Mouse (Mus musculus) kidney, postnatal 0 days (tissue): Measurements from ENCODE around the gene Zfp362. TPM values are rescaled to one million over a fixed set of nuclear protein-coding genes. Genes with fewer than 3 reads are reported as not detected.
A peak's percentile ranks its signal among the peaks of the same experiment; 100 is the strongest.

Experiments
- ATAC-seq: fragments of 200-750 bp; cut with Nextera tagmentation; replicated peaks from 2 replicates; pipeline ENCODE4 v1.8.0; 2017; ENCODE audit warnings: low read depth, moderate number of reproducible peaks, moderate TSS enrichment, moderate library complexity; ENCODE audit not compliant: low FRiP score
- DNase-seq: peaks from one replicate; pipeline ENCODE4 v3.0.0-alpha.2; 2016; ENCODE audit warnings: low spot score
- H3K27ac ChIP-seq: fragments of 300-500 bp; sonication (generic); 2 replicates; pipeline ENCODE4 v1.5.1; 2014; ENCODE audit warnings: mild to moderate bottlenecking
- H3K27me3 ChIP-seq: fragments of 300-500 bp; sonication (generic); 2 replicates; pipeline ENCODE4 v1.6.1; 2014; ENCODE audit warnings: low read length, mixed read lengths; ENCODE audit not compliant: insufficient read depth
- H3K36me3 ChIP-seq: fragments of 300-500 bp; sonication (generic); 2 replicates; pipeline ENCODE4 v1.6.1; 2014; ENCODE audit warnings: low read length, mixed read lengths; ENCODE audit not compliant: insufficient read depth
- H3K4me1 ChIP-seq: fragments of 300-500 bp; sonication (generic); replicated peaks from 2 replicates; pipeline ENCODE4 v1.6.1; 2014; ENCODE audit warnings: antibody characterized with exemption, low read length, mixed read lengths; ENCODE audit not compliant: insufficient read depth
- H3K4me2 ChIP-seq: fragments of 300-500 bp; sonication (generic); 2 replicates; pipeline ENCODE4 v1.6.1; 2014; ENCODE audit warnings: mild to moderate bottlenecking, low read length, moderate library complexity, mixed read lengths
- H3K4me3 ChIP-seq: fragments of 300-500 bp; sonication (generic); replicated peaks from 2 replicates; pipeline ENCODE4 v1.5.1; 2014; ENCODE audit warnings: low read depth, low read length
- H3K9ac ChIP-seq: fragments of 300-500 bp; sonication (generic); 2 replicates; pipeline ENCODE4 v1.6.1; 2014; ENCODE audit warnings: low read depth, low read length
- H3K9me3 ChIP-seq: fragments of 300-500 bp; sonication (generic); replicated peaks from 2 replicates; pipeline ENCODE4 v1.6.1; 2016; ENCODE audit warnings: low read length, inconsistent platforms, mixed read lengths
- CTCF ChIP-seq: IDR thresholded peaks from 2 replicates; pipeline ENCODE4 v1.5.1; 2016; ENCODE audit warnings: antibody characterized with exemption, low read depth, mild to moderate bottlenecking, moderate library complexity
- WGBS: fragments of 180-500 bp; shearing (Covaris S2); extraction: QIAGEN DNeasy Blood & Tissue Kit; methylation state at CpG from one replicate; pipeline ENCODE4 v1.1.7; 2014; 5-methylcytosine and 5-hydroxymethylcytosine counted together
- polyA plus RNA-seq: library from polyadenylated mRNA; unstranded; fragments of >200 nt; fragmentation: Nextera tagmentation; extraction: Ambion mirVana; gene quantifications from 2 replicates; pipeline ENCODE4 v1.2.1, GENCODE M21; 2015

Zfp362 gene
- polyA plus RNA-seq, 1 experiment from 2014 or later: 31.1 TPM

DNA sequence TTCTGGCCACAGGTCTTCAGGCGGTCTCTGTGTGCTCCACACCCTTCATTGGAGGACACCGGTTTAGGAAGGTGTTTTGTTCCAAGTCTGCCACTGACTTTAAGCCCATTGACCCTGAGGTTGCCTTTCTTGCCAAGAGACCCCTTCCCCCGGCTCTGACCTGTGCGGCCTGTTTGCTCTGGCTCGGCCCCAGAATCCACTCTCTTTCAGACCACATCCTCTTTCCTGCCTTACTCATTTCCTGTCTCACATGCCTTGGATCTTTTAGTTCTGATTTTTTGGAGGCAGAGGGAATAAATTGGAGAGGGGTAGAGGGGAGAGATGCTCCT lies 76.2 kb downstream of the Zfp362 start:
- H3K36me3 ChIP-seq: no peaks in the 10 kb centered on the region
- H3K9me3 ChIP-seq: no peaks in the 10 kb centered on the region
- DNase-seq: peak; percentile 67
- H3K4me2 ChIP-seq: peak overlapping the region; percentile 78
- peak overlapping the region; percentile 99 for H3K4me3 ChIP-seq
- no peak for TF ChIP-seq CTCF
- H3K27me3 ChIP-seq: no peaks in the 10 kb centered on the region
- ATAC-seq: no peak
- H3K9ac ChIP-seq: peak overlapping the region; percentile 100
- peak overlapping the region; percentile 98 for H3K27ac ChIP-seq
- peaks cover 48% of the 10 kb centered on the region for H3K4me1 ChIP-seq
- 2% methylated on average over 5 of the region's 5 CpGs for WGBS

- peak overlapping the region; percentile 99 for H3K4me3 ChIP-seq
- H3K27ac ChIP-seq: peak overlapping the region; percentile 98
- H3K36me3 ChIP-seq: no peaks in the 10 kb centered on the region
- DNase-seq: no peak
- H3K4me2 ChIP-seq: peak overlapping the region; percentile 78
- H3K4me1 ChIP-seq: peaks cover 43% of the 10 kb centered on the region
- WGBS: 5% methylated on average over 15 of the region's 15 CpGs
- H3K9ac ChIP-seq: peak overlapping the region; percentile 100
- no peaks in the 10 kb centered on the region for H3K9me3 ChIP-seq
- no peaks in the 10 kb centered on the region for H3K27me3 ChIP-seq
- no peak for ATAC-seq
- TF ChIP-seq CTCF: no peak
Observed at GRCm38 (mm10) chr4:128729033-128729708, 76.7 kb downstream of the Zfp362 start.

DNA sequence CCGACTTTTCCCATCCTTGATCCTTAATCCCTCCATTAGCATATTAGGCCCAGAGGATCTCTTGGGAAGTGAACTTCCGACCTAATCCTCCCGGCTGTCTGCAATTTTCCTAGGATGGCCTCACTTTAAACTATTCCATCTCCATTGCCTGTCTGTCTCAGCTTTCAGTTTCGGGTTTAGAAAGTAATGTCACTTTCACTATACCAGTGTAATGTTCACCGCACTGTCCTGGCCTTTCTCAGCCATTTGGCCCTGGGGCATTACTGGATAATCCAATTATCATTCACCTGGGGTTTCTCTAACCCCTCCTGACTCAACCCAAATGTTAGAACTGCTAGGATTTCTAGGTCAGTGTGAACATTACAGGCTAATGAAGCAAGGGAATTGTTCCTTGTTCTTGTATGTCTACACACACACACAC lies 77.4 kb downstream of the Zfp362 start:
- Histone ChIP-seq H3K27me3 (no peaks in the 10 kb centered on the region), H3K36me3 (0 out of 2 replicates have a peak, but pooled peaks cover 5% of the 10 kb centered on the region), H3K4me3 (peak overlapping the region; percentile 99), H3K9me3 (no peaks in the 10 kb centered on the region), H3K9ac (peak overlapping the region; percentile 100), H3K4me2 (peak overlapping the region; percentile 78), H3K27ac (peak overlapping the region; percentile 98), H3K4me1 (peaks cover 37% of the 10 kb centered on the region)
- TF ChIP-seq CTCF: no peak
- ATAC-seq (no peak), DNase-seq (no peak)
- 0% methylated on average over 5 of the region's 5 CpGs for WGBS

DNA sequence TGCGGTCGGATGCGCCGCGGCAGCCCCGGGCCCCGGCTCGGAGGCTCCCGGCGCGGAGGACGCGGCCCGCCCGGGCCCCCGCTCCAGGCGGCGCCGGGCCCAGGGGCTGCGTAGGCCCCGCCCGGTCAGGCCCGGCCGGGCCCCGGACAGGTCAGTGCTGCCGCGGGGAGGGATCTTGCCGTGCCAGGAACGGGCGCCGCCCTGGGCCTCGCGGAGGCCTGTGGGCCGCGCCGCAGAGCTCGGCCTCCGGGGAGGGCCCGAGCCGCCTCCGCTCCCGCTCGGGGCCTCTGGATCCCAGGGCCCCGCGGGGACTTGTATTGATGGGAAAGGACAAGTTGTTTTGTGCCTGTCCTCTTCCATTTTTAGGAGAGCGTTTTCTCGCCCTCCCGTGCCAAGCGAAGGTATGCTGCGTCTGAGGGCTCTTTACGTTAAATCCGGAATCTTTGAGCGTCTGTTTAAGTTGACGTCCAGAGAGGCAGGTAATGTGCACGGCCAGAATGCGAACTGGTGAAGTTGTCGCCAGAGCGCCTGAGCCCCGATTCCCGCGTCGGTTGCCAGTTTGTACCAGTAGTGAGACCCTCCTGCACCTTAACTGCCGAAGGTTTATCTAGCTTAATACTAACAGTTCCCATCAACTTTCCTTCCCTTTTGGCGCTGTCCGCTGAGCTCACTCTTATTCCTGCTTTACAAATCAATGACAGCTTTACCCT lies 78.0 kb downstream of the Zfp362 start:
- no peaks in the 10 kb centered on the region for H3K9me3 ChIP-seq
- peak overlapping the region; percentile 100 for H3K9ac ChIP-seq
- no peak for TF ChIP-seq CTCF
- peak overlapping the region; percentile 78 for H3K4me2 ChIP-seq
- peak overlapping the region; percentile 98 for H3K27ac ChIP-seq
- 0 out of 2 replicates have a peak, but pooled peaks cover 5% of the 10 kb centered on the region for H3K36me3 ChIP-seq
- peak; percentile 87 for ATAC-seq
- H3K27me3 ChIP-seq: no peaks in the 10 kb centered on the region
- DNase-seq: no peak
- WGBS: under 1% methylated on average over 49 of the region's 65 CpGs
- H3K4me1 ChIP-seq: peaks cover 31% of the 10 kb centered on the region
- H3K4me3 ChIP-seq: peak overlapping the region; percentile 99

GRCm38 (mm10) chr4:128727019-128727720 lies 78.7 kb downstream of the Zfp362 start:
- TF ChIP-seq CTCF: no peak
- peak overlapping the region; percentile 98 for H3K27ac ChIP-seq
- H3K4me2 ChIP-seq: peak overlapping the region; percentile 78
- H3K4me1 ChIP-seq: peaks cover 29% of the 10 kb centered on the region
- H3K9me3 ChIP-seq: no peaks in the 10 kb centered on the region
- peak overlapping the region; percentile 99 for H3K4me3 ChIP-seq
- H3K9ac ChIP-seq: peak overlapping the region; percentile 100
- H3K27me3 ChIP-seq: no peaks in the 10 kb centered on the region
- H3K36me3 ChIP-seq: 0 out of 2 replicates have a peak, but pooled peaks cover 5% of the 10 kb centered on the region
- ATAC-seq: peak; percentile 90
- 4% methylated on average over 58 of the region's 68 CpGs for WGBS
- peak; percentile 84 for DNase-seq

- Histone ChIP-seq H3K4me3 (no peak overlapping the region), H3K4me2 (no peak overlapping the region), H3K4me1 (peaks cover 23% of the 10 kb centered on the region), H3K27me3 (no peaks in the 10 kb centered on the region), H3K9ac (no peak overlapping the region), H3K36me3 (0 out of 2 replicates have a peak, but pooled peaks cover 5% of the 10 kb centered on the region), H3K9me3 (no peaks in the 10 kb centered on the region), H3K27ac (no peak overlapping the region)
- no peak for DNase-seq
- no peak for ATAC-seq
- TF ChIP-seq CTCF: no peak
- WGBS: 78% methylated on average over 7 of the region's 7 CpGs
Observed at GRCm38 (mm10) chr4:128724059-128724458, 81.8 kb downstream of the Zfp362 start.
